Mouse (Mus musculus) intestine, embryonic 16.5 days (tissue): ENCODE results near the gene Ttll9. TPM values are rescaled to one million over a fixed set of nuclear protein-coding genes. Genes with fewer than 3 reads are reported as not detected.

Source experiments
- ATAC-seq: fragments of 200-750 bp; cut with Nextera tagmentation; 2 replicates; pipeline ENCODE4 v1.8.0; 2017; ENCODE audit warnings: moderate TSS enrichment, moderate library complexity
- H3K27ac ChIP-seq: fragments of 300-500 bp; sonication (generic); 2 replicates; pipeline ENCODE4 v1.5.1; 2014; ENCODE audit warnings: mild to moderate bottlenecking, low read length
- H3K27me3 ChIP-seq: fragments of 300-500 bp; sonication (generic); replicated peaks from 2 replicates; pipeline ENCODE4 v1.6.1; 2014; ENCODE audit warnings: low read length, control low read depth, mixed read lengths; ENCODE audit not compliant: control insufficient read depth, insufficient read depth
- H3K36me3 ChIP-seq: fragments of 300-500 bp; sonication (generic); 2 replicates; pipeline ENCODE4 v1.6.1; 2014; ENCODE audit warnings: low read length, control low read depth; ENCODE audit not compliant: control insufficient read depth, insufficient read depth
- H3K4me1 ChIP-seq: fragments of 300-500 bp; sonication (generic); 2 replicates; pipeline ENCODE4 v1.6.1; 2014; ENCODE audit warnings: low read length, control low read depth, mixed read lengths; ENCODE audit not compliant: control insufficient read depth, insufficient read depth
- H3K4me2 ChIP-seq: fragments of 300-500 bp; sonication (generic); 2 replicates; pipeline ENCODE4 v1.6.1; 2014; ENCODE audit warnings: low read depth, low read length, control low read depth
- H3K4me3 ChIP-seq: fragments of 300-500 bp; sonication (generic); 2 replicates; pipeline ENCODE4 v1.5.1; 2014; ENCODE audit warnings: mild to moderate bottlenecking, low read length
- H3K9ac ChIP-seq: fragments of 300-500 bp; sonication (generic); 2 replicates; pipeline ENCODE4 v1.6.1; 2014; ENCODE audit warnings: low read depth, low read length
- H3K9me3 ChIP-seq: fragments of 300-500 bp; sonication (generic); 2 replicates; pipeline ENCODE4 v1.6.1; 2016; ENCODE audit warnings: low read length, control low read depth; ENCODE audit not compliant: control insufficient read depth
- WGBS: fragments of 180-500 bp; shearing (Covaris S2); extraction: QIAGEN DNeasy Blood & Tissue Kit; methylation state at CpG from one replicate; pipeline ENCODE4 v1.1.7; 2014; 5-methylcytosine and 5-hydroxymethylcytosine counted together
- polyA plus RNA-seq: library from polyadenylated mRNA; unstranded; fragments of >200 nt; fragmentation: Nextera tagmentation; extraction: Ambion mirVana; gene quantifications from 2 replicates; pipeline ENCODE4 v1.2.1, GENCODE M21; 2015

Ttll9 gene
- polyA plus RNA-seq, 1 experiment from 2014 or later: 0.16 TPM

GRCm38 (mm10) chr2:153052700-153053351, 90.5 kb downstream of the Ttll9 start:
- Histone ChIP-seq H3K27ac (no peak overlapping the region), H3K4me1 (no peaks in the 10 kb centered on the region; the same call in 1 of the 2 replicates), H3K27me3 (peaks cover 34% of the 10 kb centered on the region), H3K4me2 (no peak overlapping the region), H3K4me3 (no peak overlapping the region), H3K9ac (no peak overlapping the region), H3K36me3 (no peaks in the 10 kb centered on the region), H3K9me3 (no peaks in the 10 kb centered on the region)
- WGBS: 6% methylated on average over 30 of the region's 30 CpGs
- no peak for ATAC-seq

DNA sequence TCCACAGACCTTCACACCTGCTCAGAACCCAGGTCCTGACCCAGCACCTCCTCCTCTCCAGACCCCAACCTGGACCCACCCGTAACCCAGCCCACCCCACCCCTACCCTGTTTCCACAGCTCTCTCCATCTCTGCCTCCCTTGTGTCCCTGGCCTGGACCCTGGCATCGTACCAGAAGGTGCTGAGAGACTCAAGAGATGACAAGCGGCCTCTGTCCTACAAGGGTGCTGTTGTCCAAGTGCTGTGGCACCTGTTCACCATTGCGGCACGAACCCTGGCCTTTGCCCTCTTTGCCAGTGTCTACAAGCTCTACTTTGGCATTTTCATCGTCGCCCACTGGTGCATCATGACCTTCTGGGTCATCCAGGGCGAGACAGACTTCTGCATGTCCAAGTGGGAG, 91.6 kb downstream of the Ttll9 start:
- no peaks in the 10 kb centered on the region; the same call in 1 of the 2 replicates for H3K4me1 ChIP-seq
- no peak for ATAC-seq
- 85% methylated on average over 8 of the region's 8 CpGs for WGBS
- no peaks in the 10 kb centered on the region for H3K36me3 ChIP-seq
- no peak overlapping the region for H3K4me3 ChIP-seq
- H3K27me3 ChIP-seq: peaks cover 34% of the 10 kb centered on the region
- no peak overlapping the region for H3K9ac ChIP-seq
- no peaks in the 10 kb centered on the region for H3K9me3 ChIP-seq
- H3K4me2 ChIP-seq: no peak overlapping the region
- no peak overlapping the region for H3K27ac ChIP-seq

DNA sequence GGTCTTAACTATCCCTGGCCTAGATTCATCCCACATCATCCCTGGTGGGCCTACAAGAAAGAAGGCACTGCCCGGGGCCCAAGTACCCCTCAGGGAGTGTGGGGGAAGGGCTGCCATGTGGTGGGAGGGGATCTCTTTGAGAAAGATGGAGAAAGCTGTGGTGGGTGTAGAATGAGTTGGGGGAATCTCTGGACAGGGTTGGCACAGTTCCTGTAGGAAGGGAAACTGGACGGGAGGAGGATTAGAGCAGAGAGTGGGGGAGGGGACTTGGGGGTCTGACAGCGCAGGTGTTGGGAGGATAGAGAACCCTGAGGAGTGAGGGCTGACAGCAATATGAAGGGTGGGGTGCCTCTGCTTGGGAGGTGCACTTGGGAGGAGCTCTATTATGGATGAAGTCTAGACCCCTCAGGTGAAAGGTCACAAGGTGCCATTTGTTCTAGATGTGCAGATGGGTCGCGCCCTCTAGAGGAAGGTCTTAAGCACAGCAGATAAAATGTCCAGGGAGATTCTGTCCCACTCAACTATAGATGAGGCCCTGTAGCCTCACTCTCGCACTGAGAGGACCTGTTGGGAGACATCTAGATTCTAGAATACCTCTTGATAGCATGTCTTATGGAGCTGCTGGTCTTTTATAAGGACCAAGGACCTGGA, 93.1 kb downstream of the Ttll9 start:
- Histone ChIP-seq H3K36me3 (no peaks in the 10 kb centered on the region), H3K27me3 (peaks cover 34% of the 10 kb centered on the region), H3K9ac (no peak overlapping the region), H3K4me1 (no peaks in the 10 kb centered on the region; the same call in 1 of the 2 replicates), H3K4me2 (no peak overlapping the region), H3K27ac (no peak overlapping the region), H3K4me3 (no peak overlapping the region), H3K9me3 (no peaks in the 10 kb centered on the region)
- 57% methylated on average over 6 of the region's 6 CpGs for WGBS
- no peak for ATAC-seq

Other genes with a start within 250 kb of the Ttll9 start
- 96.1 and 107 TPM in 2 replicates for gene Id1, start 226.2 kb upstream of the Ttll9 start, polyA plus RNA-seq
- 14.8 and 15.3 TPM in 2 replicates for gene Cox4i2, start 208.3 kb upstream of the Ttll9 start, polyA plus RNA-seq
- 65.8 and 66.8 TPM in 2 replicates for gene Bcl2l1, start 130.8 kb upstream of the Ttll9 start, polyA plus RNA-seq
- gene Tpx2, start 114.5 kb upstream of the Ttll9 start, polyA plus RNA-seq: 45.7 and 51.5 TPM in 2 replicates
- gene Mylk2, start 51.1 kb upstream of the Ttll9 start, polyA plus RNA-seq: 0.12 TPM in 1 of 2 replicates, not detected in the other
- gene Foxs1, start 29.3 kb upstream of the Ttll9 start, polyA plus RNA-seq: 2.8 and 3.7 TPM in 2 replicates
- gene Dusp15, start 10.8 kb upstream of the Ttll9 start, polyA plus RNA-seq: 0.13 and 0.27 TPM in 2 replicates
- 92.6 and 94.1 TPM in 2 replicates for gene Pdrg1, start 52.9 kb downstream of the Ttll9 start, polyA plus RNA-seq
- gene Xkr7, start 69.4 kb downstream of the Ttll9 start, polyA plus RNA-seq: 0.06 TPM in 2 replicates
- gene Ccm2l, start 103.5 kb downstream of the Ttll9 start, polyA plus RNA-seq: 0.59 and 0.92 TPM in 2 replicates
- gene Hck, start 146.0 kb downstream of the Ttll9 start, polyA plus RNA-seq: 5.4 and 6.2 TPM in 2 replicates
- 95.8 and 101 TPM in 2 replicates for gene Tm9sf4, start 198.8 kb downstream of the Ttll9 start, polyA plus RNA-seq